Mouse (Mus musculus): ENCODE results near the gene Pitpnc1. TPM values are rescaled to one million over a fixed set of nuclear protein-coding genes. Genes with fewer than 3 reads are reported as not detected.
A peak's percentile ranks its signal among the peaks of the same experiment; 100 is the strongest.
"Not testable (repeated sequence)": the region's sequence is repeated elsewhere in the genome, so short reads cannot be mapped to it uniquely, and the experiment has no call there.

Gene Pitpnc1
- total RNA-seq (2021): 10 to 100 TPM; 51.2 to 54.5 TPM

GRCm38 (mm10) chr11:107470521-107471041 is at the start of gene Pitpnc1:
Gene Pitpnc1 (minus strand): TSS chr11:107470699.
- peak; percentile 86 to 90 for DNase-seq (ENCODE audit: low spot score in 2 of 2)
- intact Hi-C loops (cut with DNase I): no loop called here

GRCm38 (mm10) chr11:107518645-107519429 is 48.3 kb upstream of the Pitpnc1 start:
- intact Hi-C loops (cut with DNase I): loop anchor here (10.0 kb wide), 2 partner anchors 336 to 466 kb away; no protein-coding TSS in a partner anchor
- DNase-seq (ENCODE audit: low spot score in 2 of 2): no peak

GRCm38 (mm10) chr11:107516387-107516786 is 45.9 kb upstream of the Pitpnc1 start:
- intact Hi-C loops (cut with DNase I): loop anchor here (10.0 kb wide), 2 partner anchors 338 to 468 kb away; no protein-coding TSS in a partner anchor
- no peak for DNase-seq (ENCODE audit: low spot score in 2 of 2)

- intact Hi-C loops (cut with DNase I): loop anchor here (5.0 to 10.0 kb wide), 3 partner anchors 34 to 472 kb away; partner anchors contain the start of gene Helz
- no peak for DNase-seq (ENCODE audit: low spot score in 2 of 2)
Observed at GRCm38 (mm10) chr11:107513047-107513446, 42.5 kb upstream of the Pitpnc1 start.

GRCm38 (mm10) chr11:107511954-107512353 is 41.5 kb upstream of the Pitpnc1 start:
- peak; percentile 33 to 34 for DNase-seq (ENCODE audit: low spot score in 2 of 2)
- intact Hi-C loops (cut with DNase I): loop anchor here (5.0 to 10.0 kb wide), 3 partner anchors 35 to 473 kb away; partner anchors contain the start of gene Helz

GRCm38 (mm10) chr11:107510362-107511269 is 40.1 kb upstream of the Pitpnc1 start:
- intact Hi-C loops (cut with DNase I): loop anchor here (5.0 to 10.0 kb wide), 3 partner anchors 37 to 474 kb away; partner anchors contain the start of gene Helz
- no peak for DNase-seq (ENCODE audit: low spot score in 2 of 2)

GRCm38 (mm10) chr11:107509631-107510338 is 39.3 kb upstream of the Pitpnc1 start:
- no peak for DNase-seq (ENCODE audit: low spot score in 2 of 2)
- intact Hi-C loops (cut with DNase I): loop anchor here (5.0 to 10.0 kb wide), 4 partner anchors 38 to 475 kb away; partner anchors contain the start of gene Helz

GRCm38 (mm10) chr11:107506260-107506659 is 35.8 kb upstream of the Pitpnc1 start:
- intact Hi-C loops (cut with DNase I): loop anchor here (10.0 kb wide), 1 partner anchor 109 kb away; no protein-coding TSS in a partner anchor
- no peak for DNase-seq (ENCODE audit: low spot score in 2 of 2)

- intact Hi-C loops (cut with DNase I): loop anchor here (10.0 kb wide), 1 partner anchor 110 kb away; no protein-coding TSS in a partner anchor
- not testable (repeated sequence) for DNase-seq (ENCODE audit: low spot score in 2 of 2)
Observed at GRCm38 (mm10) chr11:107504364-107504763, 33.9 kb upstream of the Pitpnc1 start.

GRCm38 (mm10) chr11:107502801-107503200 is 32.3 kb upstream of the Pitpnc1 start:
- intact Hi-C loops (cut with DNase I): loop anchor here (10.0 kb wide), 1 partner anchor 112 kb away; no protein-coding TSS in a partner anchor

GRCm38 (mm10) chr11:107484341-107484740 is 13.8 kb upstream of the Pitpnc1 start:
- DNase-seq (ENCODE audit: low spot score in 2 of 2): no peak
- intact Hi-C loops (cut with DNase I): no loop called here

More at GRCm38 (mm10) chr11:107502801-107503200, 32.3 kb upstream of the Pitpnc1 start:
- DNase-seq (ENCODE audit: low spot score in 2 of 2): no peak

GRCm38 (mm10) chr11:107479862-107480203 is 9.3 kb upstream of the Pitpnc1 start:
- intact Hi-C loops (cut with DNase I): loop anchor here (1.0 kb wide), 1 partner anchor 291 kb away; the partner anchor contains the start of gene Nol11
- DNase-seq (ENCODE audit: low spot score in 2 of 2): no peak

- intact Hi-C loops (cut with DNase I): loop anchor here (1.0 kb wide), 1 partner anchor 290 kb away; the partner anchor contains the start of gene Nol11
- DNase-seq (ENCODE audit: low spot score in 2 of 2): peak; percentile 93
Observed at GRCm38 (mm10) chr11:107479053-107479861, 8.8 kb upstream of the Pitpnc1 start, which contains the start of gene Psmd12. Gene Psmd12 (plus strand): TSS chr11:107479484.

GRCm38 (mm10) chr11:107473137-107473820 is 2.8 kb upstream of the Pitpnc1 start:
- DNase-seq (ENCODE audit: low spot score in 2 of 2): peak in 1 of 2 experiments; percentile 34
- intact Hi-C loops (cut with DNase I): no loop called here

- intact Hi-C loops (cut with DNase I): no loop called here
Observed at GRCm38 (mm10) chr11:107472304-107472703, 1.8 kb upstream of the Pitpnc1 start.

GRCm38 (mm10) chr11:107471071-107471720 is 697 bp upstream of the Pitpnc1 start:
- intact Hi-C loops (cut with DNase I): no loop called here
- DNase-seq (ENCODE audit: low spot score in 2 of 2): no peak

More at GRCm38 (mm10) chr11:107472304-107472703, 1.8 kb upstream of the Pitpnc1 start:
- DNase-seq (ENCODE audit: low spot score in 2 of 2): no peak

Data from left cerebral cortex, postnatal 36 days (tissue).